Mouse (Mus musculus): ENCODE data around the gene Havcr2.
"Not testable (repeated sequence)": the region's sequence is repeated elsewhere in the genome, so short reads cannot be mapped to it uniquely, and the experiment has no call there.

The Havcr2 gene

DNA sequence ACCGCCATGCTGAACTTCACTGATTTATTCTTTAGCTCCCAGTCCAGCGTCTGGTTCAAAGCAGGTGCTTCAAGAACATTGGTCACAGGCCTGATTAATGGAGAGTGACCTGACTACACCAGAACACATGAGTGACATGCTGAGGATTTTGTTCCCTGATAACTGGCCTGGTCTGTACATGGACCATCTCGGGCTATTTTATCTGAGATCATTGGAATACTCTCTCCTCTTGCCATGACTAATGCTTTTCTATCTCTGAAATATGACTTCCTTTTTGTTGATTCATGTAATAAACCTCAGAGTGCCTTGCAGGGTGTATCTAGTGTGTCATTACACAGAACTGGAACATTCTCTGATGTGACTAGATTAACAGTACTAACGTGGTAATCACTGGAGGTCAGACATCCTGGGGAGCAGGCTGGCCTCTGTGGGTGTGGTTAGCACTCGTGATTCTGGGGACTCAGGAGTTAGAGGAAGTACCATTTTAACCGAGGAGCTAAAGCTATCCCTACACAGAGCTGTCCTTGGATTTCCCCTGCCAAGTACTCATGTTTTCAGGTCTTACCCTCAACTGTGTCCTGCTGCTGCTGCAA is at the start of gene Havcr2:
Gene Havcr2 (plus strand): TSS at position 483 of the 593 bp plus-strand sequence.
- DNase-seq, result no peak

DNA sequence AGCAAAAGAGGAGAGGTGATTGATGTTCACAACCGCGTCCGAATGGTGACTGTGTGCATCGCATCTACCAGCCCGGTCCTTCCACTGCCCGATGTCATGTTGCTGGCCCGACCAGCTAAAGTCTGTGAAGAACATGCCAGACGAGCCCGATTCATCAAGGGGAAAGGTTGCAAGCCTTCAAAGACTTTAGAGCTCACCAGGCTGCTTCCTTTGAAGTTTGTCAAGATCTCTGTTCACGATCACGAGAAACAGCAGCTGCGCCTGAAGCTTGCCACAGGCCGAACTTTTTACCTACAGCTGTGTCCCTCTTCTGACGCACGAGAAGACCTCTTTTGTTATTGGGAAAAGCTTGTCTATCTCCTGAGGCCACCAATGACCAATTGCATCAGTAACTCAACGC is 49.7 kb upstream of the Havcr2 start:
- peak; percentile 70 for DNase-seq

DNA sequence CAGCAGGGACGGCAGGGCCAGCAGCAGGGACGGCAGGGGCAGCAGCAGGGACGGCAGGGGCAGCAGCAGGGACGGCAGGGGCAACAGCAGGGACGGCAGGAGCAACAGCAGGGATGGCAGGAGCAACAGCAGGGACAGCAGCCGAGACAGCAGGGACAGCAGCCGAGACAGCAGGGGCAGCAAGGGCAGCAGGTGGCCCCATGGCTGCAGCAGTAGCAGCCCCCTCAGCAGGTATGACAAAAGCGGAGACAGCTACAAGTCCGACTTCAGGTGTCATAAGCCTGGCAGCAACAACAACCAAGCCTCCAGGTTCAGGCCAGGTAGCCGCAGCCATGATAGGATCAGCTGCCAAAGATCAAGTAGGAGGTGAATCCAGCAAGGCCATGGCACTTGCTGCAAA is 48.0 kb upstream of the Havcr2 start:
- no peak for DNase-seq

DNA sequence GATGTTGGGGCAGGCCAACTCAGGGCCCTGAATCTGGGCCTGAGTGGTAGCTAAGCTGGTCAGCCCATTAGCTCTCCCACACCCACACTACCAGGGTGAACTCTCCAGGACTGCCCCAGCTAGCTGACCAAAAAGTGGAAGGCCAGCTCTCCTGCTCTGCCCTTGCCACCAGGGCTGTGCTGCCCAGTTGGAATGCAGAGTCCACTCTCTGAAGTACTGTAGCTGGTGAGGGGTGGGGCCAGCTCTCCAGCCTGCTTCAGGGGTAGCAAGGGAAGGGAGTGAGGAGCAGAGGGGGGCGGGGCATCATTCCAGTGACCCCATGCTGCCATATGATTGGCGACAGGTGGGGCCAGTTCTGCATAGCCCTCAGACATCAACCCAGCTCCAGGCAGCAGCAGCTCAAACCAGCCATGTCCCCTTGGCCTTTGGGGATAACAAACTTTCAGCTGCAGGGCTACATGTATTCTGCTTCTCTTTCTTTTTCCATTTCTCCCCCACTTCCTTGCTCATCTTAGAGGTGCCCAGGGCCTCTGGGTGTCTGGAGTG is 44.6 kb upstream of the Havcr2 start:
- peak; percentile 1 for DNase-seq

DNA sequence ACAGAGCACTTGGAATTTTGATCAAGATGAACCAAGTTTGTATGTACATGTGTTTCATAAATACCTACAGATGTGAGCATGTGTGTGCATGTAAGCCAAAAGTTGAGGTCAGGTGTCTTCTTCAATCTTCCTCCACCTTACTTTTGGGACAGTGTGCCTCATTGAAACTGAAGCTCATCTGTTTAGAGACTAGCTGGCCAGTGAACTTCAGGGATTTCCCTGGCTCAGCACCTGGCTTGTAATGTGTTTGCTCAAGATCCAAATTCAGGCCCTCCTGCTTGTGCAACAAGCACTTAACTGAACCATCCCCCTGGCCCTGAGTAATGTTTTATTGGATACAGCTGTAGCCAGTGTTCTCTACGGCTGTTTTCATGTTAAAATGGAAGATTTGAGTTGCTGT is 36.3 kb upstream of the Havcr2 start:
- no peak for DNase-seq

DNA sequence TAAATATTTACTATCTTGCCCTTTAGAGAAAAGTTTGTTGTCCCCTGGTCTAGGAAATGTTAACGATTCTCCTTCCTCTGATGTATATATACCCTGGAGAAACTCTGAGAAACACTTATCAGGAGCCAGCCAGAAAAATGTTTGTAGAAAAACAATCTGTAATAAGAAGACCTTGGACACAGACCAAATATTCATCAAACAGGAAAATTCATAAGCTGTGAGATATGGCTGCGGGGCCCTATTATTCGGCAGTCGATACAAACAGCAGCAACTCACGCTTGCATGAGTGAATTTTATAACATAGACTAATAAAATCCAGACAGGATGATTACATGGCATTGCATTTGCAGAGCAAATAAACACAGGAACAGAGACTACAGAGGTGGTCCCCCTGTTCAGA is 35.9 kb upstream of the Havcr2 start:
- no peak for DNase-seq

DNA sequence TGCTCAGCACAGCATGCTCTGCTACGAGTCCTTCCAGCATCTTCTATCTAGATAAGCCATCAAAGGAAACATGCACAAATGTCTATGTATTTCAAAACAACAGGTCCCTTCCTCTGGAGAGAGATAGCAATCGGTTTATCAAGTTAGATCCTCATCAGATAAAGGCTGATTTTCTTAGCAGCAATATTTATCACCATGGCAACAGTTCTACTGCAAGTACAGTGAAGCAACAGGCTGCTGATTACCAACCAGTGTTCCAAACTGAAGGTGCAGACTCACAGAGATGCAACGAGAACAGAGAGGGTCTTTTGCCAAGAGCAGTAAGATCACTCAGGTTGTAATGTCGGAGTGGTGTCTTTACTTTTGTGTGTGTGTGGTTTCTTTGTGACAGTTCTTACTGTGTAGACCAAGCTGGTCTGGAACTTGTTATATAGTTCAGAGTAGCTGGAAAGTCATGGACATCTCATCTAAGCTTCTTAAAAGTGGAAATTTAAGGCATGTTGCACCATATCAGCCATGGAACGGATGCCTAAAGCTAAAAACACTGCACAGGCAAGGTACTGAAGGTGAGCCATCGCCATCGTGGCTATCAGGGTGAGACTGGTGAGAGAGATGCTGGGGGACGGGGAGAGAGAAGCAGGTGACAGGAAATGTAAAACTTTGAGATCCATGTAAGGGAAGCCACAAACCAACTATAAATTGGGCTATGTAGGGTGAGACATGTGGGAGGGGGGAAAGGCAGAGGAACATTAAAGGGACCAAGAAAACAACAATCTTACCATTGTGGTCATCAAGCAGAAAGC is 33.4 kb upstream of the Havcr2 start:
- DNase-seq, result peak; percentile 68

DNA sequence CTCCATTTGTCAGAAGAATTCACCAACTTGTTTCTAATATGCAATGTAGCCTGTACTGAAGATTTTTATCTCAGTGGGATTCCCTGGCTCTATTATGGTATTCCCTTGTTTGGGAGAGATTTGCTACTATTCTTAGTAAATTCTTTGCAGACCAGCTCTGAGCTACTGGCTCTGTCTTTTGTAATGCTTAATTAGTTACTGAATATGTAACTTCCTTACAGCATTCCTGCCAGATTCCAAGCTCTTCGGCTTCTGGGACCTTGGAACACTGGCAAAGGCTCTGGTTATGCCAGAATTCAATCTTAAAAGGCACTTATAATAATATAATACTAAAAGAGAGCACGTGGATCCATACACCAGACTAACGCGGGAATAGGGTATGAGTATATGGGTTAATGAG is 26.6 kb upstream of the Havcr2 start:
- DNase-seq, result not testable (repeated sequence)

DNA sequence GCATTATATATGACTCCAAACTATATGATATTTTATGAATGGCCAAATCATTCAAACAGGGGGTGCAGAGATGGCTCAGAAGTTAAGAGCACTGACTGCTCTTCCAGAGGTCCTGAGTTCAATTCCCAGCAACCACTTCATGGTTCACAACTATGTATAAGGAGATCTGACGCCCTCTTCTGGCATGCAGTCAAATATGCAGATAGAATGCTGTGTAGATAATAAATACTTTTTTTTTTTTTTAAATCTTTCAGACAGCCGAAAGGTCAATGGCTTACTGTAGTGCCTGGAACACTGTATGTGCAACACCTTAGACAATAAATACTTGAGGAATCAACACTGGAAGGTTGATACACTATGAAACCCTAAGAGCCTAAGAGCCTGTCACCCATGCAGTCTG is 24.6 kb upstream of the Havcr2 start:
- DNase-seq, result no peak

DNA sequence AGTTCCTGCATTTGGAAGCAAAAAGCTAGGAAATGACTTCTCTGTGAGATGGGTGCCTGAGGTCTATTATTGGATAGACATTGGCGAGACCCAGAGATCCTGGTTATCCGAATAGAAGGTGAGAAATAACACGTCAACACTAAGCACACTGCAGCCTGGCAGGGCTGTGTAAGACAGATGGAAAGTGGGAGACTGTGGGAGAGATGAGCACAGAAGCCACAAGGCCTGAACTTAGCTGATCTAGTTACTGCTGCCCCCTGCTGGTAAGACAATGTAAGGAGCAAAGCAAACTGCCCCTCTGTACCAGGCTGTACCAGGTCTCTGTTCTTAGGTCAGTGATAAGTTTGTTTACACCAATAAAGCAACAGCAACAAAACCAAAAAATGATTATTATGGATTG is 23.6 kb upstream of the Havcr2 start:
- peak; percentile 89 for DNase-seq

DNA sequence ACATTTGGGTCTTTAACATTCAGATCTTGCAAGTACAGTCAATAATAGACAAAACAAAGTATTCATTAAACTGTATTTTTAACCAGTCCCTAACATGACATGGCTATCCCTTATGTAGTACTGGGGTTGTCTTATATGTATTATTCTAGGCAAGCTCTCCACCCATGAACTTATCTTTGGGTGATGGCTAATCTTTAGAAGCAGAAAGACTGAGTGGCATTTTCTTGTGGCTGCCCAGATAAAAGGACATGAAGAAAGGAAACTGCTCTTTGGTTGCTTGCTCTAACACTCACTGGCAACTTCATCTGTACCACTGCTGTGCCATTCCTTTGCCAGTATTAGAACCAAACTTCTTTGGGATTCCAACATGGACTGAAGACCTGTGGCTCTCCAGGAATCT is 19.4 kb upstream of the Havcr2 start:
- DNase-seq, result no peak

DNA sequence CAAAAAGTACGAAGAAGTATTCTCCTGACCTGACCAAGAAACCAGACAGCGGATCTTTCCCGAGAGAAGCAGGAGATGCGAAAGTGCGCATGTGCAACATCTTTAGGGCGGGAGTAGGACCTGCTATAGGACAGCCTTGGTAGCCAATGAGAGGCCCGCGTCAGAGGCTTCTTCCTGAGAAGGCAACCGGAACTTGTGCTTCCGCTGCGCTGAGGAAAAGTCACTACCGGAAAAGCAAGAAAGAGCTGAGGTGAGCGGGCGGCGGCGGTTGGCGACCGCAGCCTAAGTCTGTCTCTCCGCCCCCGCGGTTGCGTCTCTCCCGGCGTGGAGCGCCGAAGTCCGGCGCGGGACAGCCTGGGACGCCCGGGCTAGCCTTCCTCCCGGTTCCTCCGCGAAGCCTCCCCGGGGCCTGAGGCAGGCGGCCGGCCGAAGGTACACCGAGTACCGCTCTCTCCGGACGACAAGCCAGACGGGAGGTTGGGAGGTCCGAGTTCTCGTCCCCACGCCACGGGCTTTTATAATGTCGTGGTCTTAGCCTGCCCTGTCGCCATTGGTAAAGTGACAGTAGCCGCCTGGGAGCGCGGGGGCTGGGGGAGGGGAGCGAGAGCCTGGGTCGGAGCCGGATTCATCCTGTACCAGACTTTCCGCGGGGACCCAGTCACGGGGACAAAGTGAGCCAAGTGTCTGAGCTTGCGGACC is 17.8 kb upstream of the Havcr2 start, which contains the start of gene Med7:
Gene Med7 (plus strand): TSS at position 166 of the 699 bp plus-strand sequence.
- peak; percentile 92 for DNase-seq

DNA sequence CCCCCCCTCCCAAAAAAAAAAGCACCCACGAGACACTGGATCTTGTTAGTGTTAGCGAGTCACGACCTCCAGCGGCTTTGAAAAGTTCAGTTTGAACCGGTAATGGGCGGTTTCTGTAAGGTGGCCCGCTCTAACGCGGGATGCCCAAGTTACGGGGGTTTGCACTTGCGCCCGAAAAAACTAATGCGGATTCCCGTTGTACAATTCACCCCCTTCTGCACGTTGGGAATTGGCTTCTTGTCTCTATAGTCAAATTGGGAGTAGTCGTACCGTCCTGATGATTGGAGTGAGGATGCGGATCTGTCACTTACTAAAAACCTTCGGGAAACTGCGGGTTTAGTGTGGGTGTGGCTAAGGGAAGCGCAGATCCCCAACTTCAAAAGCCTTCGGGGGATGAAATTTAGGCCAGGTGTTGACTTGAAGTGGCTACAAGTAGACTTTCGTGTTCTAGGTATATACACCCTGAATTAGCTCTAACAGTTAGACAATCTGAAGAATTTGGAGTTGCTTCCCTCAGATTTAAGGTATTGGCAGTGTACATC is 17.2 kb upstream of the Havcr2 start:
- DNase-seq, result peak; percentile 52

DNA sequence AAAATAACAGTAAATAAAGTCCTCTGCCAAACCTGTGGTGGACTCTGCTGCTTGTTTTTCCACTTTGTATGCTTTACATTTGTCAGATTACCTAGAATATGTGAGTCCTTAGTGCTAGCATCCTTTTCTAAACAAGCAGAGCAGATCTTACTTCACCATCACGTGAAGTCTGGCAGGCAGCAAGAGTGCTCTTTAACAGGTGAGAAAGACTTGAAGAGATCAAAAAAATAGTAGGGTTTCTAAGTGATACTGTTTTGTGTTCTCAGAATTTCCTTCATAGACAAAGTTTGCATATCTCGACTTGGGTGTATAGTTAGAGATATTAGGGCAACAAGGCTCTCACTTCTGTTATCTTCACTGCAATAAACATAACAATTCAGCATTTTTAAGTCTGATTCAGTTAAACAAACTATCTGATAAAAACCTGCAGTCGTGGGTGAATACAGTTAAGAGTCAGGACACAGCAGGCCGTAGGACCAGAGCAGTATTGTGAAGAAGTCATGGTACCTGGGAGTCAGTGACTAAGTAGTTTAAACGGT is 15.7 kb upstream of the Havcr2 start:
- no peak for DNase-seq

DNA sequence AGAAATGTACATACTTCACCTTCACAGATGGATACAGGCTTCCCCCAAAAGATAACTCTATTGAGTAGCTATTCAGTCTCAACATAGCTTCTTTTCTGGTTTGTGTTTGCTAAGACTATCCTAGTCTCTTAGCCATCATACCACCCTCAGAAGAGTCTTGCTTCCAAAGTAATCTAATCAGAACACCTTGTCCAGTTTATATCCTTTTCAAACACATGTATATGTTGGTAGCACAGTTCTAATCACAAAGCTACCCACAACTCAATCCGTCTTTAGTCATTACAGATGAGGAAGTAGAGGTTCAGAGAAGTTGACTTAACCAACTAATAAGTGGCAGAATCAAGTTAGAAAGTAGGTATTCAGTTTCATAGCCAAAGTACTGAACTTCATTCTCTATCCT is 13.0 kb upstream of the Havcr2 start:
- no peak for DNase-seq

DNA sequence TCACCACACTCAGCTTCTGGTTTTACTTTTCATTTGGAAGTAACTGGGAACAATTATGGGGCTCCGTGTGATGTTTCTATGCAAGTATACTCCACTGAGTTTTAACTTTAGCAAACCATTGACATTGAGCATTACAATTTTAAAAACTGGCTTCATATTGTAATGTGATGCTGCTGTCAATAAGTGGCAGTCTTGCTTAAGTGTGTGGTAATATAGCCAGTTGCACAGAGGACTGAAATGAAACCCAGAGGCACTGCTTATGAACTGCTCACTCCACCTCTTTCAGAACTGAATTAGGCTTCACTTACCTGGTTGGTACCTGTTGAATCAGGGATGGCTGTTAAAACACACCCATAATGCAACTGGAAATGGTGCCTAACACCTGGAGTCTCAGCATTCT is 11.6 kb upstream of the Havcr2 start:
- no peak for DNase-seq

DNA sequence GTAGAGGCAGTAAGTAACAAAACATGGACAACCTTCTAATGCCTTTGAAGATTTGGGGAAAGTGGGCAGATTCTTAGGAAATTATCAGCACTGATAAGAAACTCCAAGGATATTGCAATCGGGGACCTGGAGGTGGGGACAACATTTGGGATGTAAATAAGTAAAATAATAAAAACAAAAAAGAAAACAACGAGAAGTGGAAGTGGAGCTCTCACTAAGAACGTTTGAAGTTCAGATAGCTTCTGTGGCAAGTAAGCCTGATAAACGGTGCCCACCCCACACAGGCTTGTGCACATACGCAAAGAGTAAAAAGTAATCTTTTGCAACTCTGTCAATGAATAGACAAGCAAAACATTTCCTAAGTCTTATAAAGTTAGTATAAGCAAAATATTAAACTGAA is 10.8 kb upstream of the Havcr2 start:
- no peak for DNase-seq

DNA sequence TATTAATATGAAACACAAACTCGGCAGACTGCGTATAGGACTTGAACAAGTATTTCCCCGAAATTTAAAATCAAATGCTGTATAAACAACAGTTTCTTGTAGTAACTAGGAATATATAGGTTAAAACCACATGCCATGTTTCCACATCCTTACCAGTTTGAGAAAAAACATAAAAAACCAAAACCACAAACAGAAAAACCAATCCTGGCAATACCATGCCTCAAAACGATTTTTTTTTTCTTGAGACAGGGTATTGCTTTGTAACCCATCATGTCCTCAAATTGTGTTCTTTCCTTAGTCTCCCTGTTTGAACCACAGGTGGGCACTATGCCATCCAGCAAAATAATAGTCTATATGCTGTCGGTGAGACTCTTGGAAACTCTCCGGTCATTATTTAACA is 8.6 kb upstream of the Havcr2 start:
- no peak for DNase-seq

DNA sequence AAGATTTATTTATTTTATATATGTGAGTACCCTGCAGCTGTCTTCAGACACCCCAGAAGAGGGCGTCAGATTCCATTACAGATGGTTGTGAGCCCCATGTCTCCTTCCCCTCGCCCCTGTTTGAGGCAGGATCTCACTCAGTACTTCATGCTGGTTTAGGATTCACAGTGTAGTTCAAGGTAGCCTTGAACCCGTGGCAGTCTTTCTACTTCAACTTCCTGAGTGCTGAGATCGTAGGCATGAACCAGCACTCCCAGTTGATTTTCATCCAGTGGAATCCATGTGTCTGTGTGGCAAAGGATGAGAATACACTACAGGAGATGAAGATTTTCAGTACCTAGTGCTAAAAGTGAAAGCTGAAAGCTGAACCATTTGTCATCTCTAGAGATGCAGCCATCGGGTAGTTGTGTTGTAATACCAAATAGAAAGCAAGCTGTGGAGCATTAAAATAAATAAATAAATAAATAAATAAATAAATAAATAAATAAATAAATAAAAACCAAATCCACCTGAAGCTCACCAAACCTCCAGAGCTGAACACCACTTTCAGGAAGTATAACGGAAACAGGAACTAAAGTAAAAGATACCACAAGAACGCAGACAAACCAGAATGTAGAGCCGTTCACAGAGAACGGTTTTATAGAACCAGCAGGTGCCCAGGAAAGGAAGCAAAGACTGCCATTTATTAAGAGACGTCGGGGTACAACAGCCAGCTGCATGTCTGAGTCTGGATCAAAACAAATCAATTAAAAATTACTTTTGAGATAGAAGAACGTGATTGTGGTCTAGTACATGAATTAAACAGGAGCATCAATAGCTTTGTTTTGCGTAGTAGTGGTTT is 6.9 kb upstream of the Havcr2 start:
- peak; percentile 47 for DNase-seq

DNA sequence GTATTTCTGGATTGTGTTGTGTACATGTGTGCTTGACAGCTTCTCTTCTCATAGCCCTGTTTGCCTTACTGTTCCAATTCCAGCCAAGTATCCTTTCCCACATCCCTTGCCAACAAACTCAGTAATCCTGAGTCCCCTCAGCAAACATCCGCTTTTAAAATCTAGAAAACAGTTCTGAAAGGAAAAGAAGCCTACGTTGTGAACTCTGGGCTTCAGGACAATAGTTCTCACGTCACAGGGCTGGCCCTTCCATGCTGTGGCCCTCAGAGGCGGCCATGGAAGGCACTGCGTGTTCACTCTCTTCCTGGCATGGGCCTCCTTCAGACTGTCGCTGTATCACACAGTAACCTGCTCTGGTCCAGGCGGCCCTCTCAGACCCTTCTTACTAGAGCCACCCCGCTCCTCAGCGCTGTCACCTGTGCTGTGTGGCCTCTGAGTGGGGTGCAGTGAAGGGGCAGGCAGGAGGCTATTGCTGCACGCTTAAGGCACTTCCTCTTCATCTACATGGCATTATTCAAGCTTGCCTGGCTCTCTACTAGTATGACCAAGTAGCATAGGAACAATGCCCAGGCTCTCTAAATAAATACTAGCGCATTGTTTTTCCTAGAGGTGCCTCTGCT is 5.2 kb upstream of the Havcr2 start:
- DNase-seq, result no peak

DNA sequence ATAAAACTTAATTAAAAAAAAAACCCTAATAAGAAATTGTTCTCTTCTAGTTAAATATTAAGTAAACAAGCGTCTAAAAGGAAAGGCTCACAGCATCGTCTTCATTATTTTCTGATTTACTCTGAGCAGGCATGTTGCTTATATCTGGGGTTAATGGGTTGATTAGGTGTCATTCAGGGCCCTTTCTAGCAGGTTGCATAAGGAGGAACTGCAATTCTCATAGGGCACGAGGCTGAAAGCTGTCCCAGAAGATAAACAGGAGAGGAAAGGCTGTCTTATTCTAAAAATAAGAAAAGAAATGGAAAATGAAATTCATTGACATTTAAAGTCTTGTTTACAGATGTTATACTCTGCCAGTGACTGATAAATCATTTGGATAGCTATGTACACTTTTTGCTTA is 5.2 kb downstream of the Havcr2 start:
- no peak for DNase-seq

DNA sequence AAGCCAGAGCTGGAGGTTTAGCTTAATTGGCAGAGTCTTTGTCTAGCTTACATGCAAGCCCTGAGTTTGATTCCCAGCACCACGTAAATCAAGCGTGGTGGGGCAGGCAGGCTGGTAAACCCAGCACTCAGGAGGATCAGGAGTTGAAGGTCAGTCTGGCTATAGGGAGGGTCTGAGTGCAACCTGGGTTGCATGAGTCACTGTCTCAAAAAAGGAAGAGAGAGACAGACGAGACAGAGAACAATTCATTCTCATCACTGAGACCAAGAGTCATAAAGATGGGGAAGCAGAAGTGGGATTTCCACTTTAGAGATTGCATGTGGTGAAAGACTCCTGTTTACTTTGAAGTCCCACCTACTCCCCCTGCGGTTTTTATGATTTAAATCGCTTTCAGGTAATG is 6.6 kb downstream of the Havcr2 start:
- no peak for DNase-seq
